Mouse (Mus musculus): ENCODE measurements around the gene Tsc22d1. TPM values are rescaled to one million over a fixed set of nuclear protein-coding genes. Genes with fewer than 3 reads are reported as not detected.

The Tsc22d1 gene
- total RNA-seq, 4 experiments from 2014 or later: 102 to 145 (median 124) TPM

- no peak for DNase-seq (ENCODE audit: low spot score in 2 of 2)
Observed at GRCm38 (mm10) chr14:76483701-76484100, 68.9 kb downstream of the Tsc22d1 start.

GRCm38 (mm10) chr14:76487609-76488008 lies 72.8 kb downstream of the Tsc22d1 start:
- DNase-seq (ENCODE audit: low spot score in 2 of 2): no peak

DNA sequence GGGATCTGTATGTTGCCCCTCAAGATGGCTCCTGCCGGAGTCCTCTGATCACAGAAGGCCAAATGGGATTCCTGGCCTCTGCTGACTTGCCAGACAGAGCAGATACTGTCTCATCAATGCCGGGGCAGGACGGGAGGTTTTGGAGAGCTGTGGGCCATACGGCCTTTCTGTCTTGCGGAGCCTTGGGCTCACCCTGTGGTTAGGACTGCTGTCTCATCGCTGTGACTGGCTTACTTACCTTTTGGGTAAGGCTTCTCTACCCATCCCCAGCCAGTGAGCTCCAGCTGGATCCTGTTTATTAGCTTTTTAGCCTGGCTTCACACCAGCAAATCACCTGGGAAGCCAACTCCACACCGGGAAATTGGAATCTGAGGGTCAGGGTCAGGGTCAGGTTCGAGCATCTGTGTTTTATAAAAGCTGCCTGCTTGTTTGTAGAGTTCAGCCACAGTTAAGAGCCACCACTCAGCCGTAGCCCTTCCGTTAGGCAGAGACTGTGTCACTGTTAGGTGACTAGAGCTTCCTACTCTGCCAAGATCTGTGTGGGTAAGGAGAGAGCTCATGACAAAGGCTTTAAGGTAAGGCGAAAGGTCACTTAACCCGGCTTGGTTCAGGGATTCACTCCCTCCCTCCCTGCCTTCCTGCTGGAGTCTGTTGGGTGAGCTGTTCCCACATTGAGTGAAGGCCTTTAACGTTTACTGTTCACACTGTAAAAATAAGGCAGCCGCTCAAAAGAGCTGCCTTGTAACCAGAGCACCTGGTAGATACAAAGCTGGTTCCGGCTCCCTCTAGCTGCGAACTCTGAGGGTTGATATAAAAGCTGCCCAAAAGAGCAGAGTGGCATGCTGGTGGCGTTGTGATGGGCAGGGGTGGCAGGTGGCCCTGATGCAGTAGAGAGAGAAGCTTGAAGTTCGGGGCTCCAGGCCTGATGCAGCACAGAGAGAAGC lies 73.6 kb downstream of the Tsc22d1 start:
- DNase-seq (ENCODE audit: low spot score in 2 of 2): no peak

DNA sequence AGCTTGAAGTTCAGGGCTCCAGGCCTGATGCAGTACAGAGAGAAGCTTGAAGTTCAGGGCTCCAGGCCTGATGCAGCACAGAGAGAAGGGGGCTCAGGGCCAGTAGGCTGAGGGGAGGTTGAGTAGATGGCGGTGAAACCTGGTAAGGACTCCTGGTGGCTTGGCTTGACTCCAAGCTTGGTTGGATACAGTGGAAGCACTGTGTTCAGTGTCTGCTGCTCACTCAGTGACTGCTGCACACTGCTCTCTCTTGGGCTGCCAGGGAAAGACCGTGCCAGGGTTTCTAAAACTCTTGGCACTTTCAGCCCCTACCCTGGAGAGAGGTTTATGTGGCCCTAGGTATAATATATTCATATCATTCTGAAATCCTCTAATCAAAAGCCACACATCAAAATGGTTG lies 74.4 kb downstream of the Tsc22d1 start:
- no peak for DNase-seq (ENCODE audit: low spot score in 2 of 2)

GRCm38 (mm10) chr14:76495022-76495421 lies 80.3 kb downstream of the Tsc22d1 start:
- DNase-seq (ENCODE audit: low spot score in 2 of 2): no peak

DNA sequence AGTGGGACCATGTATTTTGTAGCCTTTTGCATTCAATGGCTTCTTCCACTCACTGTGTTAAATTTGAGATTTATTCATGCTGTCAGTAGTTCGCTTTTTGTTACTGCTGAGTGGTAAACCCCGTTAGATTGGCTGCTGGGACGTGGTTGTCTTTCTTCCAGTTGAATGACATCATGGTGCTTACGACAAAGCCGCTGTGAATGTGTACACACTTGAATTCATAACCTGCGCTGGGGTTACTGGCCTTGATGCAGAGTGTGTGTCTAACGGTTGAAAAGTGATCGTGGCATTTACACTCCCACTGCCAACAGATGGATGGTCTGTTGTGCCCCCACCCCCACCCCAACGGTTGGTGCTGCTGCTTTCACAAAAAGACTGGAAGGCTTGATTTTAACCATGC lies 82.4 kb downstream of the Tsc22d1 start:
- no peak for DNase-seq (ENCODE audit: low spot score in 2 of 2)

GRCm38 (mm10) chr14:76498210-76498609 lies 83.4 kb downstream of the Tsc22d1 start:
- DNase-seq (ENCODE audit: low spot score in 2 of 2): no peak

DNA sequence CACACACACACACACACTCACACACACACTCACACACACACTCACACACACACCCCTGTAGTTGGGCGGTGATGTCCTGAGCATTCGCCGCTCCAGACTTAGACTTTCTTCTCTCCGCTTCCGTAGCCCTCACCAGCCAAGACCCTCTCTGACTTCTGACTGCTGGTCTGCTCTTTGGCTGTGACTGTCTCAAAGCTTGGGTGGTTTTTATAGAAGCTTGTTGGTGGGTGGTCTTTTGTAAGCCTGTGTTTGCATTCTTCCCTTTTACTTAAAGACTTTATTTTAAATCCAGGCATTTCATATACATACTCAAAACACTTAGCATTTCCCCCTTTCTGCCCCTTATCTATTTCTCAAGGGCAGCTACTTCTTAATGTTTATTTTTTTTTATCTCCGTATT lies 84.7 kb downstream of the Tsc22d1 start:
- no peak for DNase-seq (ENCODE audit: low spot score in 2 of 2)

GRCm38 (mm10) chr14:76500036-76500435 lies 85.3 kb downstream of the Tsc22d1 start:
- no peak for DNase-seq (ENCODE audit: low spot score in 2 of 2)

DNA sequence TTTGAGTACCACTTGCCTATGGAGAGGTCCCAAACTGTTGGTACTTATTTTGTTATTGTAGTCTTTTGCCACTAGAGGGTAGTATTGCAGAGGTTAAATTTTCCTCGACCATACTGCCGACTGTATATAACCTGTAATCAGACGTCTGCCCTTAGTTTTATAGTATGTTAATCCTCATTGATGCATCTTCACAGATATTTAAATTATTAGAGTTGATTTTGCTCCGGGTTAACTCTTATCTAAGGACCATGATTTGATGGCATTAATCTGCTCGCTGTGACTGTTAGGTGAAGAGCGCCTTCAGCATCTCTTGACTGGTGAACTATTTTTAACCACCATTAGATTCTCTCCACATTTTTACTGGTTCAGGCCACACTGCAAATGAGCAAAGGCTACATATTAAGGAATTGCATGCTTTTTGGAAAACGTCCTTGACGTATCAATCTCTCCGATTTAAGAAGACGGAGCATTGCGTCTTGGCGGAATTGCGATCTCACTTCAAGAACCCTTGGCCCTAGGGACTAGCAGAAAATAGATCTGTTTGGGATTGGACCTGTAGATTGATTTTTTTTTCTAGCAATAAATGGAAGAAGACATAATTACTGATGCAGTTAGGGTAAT lies 88.6 kb downstream of the Tsc22d1 start:
- DNase-seq (ENCODE audit: low spot score in 2 of 2): no peak

DNA sequence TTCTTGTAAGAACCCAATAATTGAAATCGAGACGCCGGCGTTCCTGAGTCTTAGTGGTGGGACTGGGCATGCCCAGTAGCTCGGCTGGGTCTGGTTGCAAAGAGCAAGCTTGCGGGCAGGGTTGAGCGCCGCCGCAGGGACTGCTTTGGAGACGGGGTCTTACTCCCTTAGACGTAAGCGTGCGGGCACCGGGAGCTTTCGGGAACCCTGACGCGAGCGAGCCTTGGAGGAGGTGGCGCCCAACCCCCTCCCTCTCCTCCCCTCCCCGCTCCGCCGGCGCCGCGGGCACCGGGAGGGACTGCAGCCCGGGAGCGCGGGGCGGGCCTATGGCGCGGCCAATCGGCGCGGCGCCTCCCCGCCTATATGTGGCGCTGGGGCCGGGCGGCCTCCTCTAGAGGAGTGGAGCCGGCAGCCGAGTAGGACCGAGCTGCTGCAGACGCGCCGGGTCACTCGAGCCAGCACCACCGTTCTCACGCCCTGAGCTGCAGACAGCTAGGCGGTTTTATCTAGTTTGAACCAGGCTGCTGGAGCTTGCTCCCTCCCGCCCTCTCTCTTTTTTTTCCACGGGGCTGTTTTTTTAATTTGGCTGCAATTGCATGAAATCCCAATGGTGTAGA lies 89.5 kb downstream of the Tsc22d1 start:
- DNase-seq (ENCODE audit: low spot score in 2 of 2): peak; percentile 83 to 88

GRCm38 (mm10) chr14:76505101-76505438 lies 90.3 kb downstream of the Tsc22d1 start:
- no peak for DNase-seq (ENCODE audit: low spot score in 2 of 2)

DNA sequence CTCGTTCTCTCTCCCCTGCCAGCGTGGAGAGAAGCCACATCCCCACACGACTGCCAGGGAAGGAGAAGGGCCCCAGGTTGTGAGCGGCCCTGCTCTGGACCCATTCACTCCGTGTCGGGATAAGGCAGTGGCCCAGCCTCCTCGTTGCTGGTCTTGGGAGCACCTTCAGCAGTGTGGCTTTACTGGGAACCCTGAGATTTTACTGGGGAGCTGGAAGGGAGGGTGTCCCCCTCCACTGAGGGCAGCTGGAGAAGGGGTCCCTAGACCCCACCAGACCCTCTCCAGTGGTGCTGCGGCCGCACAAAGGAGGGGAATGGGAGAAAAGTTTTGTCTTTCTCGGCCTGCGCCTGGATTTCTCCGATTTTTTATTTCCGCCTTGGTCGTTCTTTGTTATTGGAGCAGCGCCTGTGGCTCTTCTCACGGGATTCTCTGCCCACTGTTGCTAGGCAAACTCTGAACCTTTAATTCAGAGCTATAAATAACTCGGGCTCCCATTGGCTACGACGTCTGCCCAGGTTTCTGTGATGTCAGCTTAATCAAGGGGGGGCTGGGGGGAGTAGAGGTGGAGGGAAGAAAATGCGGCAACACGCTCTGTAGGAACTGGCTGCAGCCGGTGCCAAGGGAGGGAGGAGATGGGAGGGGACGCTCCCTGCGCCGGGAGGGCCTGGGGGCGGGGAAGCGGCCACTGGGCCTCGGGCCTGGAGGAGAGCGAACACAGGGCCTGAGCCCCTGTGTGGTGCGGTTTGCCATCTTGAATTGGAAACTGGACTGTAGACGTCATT lies 90.9 kb downstream of the Tsc22d1 start:
- DNase-seq (ENCODE audit: low spot score in 2 of 2): peak; percentile 60 to 72

DNA sequence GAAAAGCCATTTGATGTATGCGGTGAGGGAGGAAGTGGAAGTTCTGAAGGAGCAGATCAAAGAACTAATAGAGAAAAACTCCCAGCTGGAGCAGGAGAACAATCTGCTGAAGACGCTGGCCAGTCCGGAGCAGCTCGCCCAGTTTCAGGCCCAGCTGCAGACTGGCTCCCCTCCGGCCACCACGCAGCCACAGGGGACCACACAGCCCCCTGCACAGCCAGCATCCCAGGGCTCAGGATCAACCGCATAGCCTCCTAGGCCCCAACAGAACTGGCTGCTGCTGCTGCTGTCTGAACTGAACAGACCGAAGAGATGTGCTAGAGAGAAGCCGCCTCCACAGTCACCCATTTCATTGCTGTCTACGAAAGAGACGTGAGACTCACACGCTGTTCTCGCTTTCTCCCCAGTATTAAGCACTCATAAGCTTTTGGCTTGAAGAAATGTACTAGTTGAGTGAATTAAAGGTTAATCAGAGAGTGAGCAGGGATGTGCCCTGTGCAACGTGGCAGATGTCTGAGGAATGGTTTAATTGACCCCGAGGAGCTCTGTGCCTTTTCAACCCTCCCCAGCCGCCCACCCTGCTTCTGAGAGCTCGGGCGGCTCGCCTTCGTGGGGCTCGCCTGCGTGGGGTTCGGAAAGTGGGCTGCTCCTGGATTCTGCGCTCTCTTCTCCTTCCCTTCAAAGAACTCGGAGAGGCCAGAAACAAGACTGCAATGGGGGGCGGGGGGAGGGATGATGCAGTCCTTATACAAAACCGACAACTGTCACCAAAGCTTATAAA lies 91.9 kb downstream of the Tsc22d1 start:
- no peak for DNase-seq (ENCODE audit: low spot score in 2 of 2)

- no peak for DNase-seq (ENCODE audit: low spot score in 2 of 2)
Observed at GRCm38 (mm10) chr14:76507357-76507756, 92.6 kb downstream of the Tsc22d1 start.

DNA sequence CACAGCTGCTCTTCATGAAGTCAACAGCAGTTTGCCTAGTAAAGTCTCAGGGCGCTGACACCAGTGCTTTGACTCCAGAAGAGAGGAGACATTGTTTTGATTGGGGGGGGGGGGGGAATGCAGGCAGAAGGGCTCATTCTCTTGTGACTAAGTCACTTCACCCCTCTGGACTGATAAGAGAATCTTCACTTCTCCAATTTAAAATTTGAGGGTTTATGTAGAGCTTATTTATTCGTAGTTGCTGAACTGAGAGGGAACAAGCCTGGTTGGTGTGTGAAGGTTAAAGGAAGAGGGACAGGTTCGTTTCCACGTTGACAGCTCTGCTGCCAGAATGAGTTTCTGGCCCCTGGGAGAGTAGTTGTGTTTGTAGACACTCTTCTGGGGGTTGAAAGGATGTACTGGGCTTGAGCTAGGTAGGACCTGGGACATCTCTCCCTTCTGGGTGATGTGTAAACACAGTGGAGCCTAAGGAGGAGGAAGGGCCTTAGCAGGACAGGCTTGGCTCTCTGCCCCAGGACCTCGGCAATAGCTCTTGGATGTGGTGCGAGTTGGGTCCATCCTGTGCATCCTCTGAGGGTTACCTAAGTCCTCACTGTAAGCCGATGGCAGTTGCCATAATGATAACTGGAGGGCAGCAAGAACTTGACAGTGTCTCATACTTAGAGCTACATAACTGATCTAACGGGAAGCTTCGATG lies 93.2 kb downstream of the Tsc22d1 start:
- DNase-seq (ENCODE audit: low spot score in 2 of 2): no peak

GRCm38 (mm10) chr14:76508701-76509100 lies 93.9 kb downstream of the Tsc22d1 start:
- DNase-seq (ENCODE audit: low spot score in 2 of 2): no peak

DNA sequence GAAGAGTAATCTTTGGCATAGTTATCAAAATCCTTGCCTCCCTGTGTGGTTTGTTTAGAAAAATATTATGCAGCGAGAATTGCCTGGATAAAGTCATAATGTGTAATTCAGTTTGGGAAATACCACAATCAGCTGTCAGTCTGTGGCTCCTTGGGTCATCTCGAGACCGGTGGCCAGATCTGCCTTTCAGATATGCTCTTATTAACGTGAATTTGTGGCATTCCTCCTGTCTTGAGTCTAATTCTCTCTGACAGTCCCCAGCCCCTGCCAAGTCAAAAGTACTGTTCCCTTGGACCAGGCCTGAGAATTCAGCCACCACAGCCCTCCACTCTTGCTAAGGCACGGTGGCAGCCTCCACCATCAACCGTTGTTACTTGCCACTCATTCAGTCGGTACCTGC lies 97.2 kb downstream of the Tsc22d1 start:
- DNase-seq (ENCODE audit: low spot score in 2 of 2): no peak

- DNase-seq (ENCODE audit: low spot score in 2 of 2): no peak
Observed at GRCm38 (mm10) chr14:76513395-76514049, 98.8 kb downstream of the Tsc22d1 start.
